Mouse (Mus musculus) urinary bladder, postnatal 10 days (tissue): Measurements from ENCODE around the gene Kirrel3.
A peak's percentile ranks its signal among the peaks of the same experiment; 100 is the strongest.

Source experiments
- DNase-seq: peaks from one replicate; pipeline ENCODE4 v3.0.0; 2022; ENCODE audit warnings: low spot score

Kirrel3 gene

DNA sequence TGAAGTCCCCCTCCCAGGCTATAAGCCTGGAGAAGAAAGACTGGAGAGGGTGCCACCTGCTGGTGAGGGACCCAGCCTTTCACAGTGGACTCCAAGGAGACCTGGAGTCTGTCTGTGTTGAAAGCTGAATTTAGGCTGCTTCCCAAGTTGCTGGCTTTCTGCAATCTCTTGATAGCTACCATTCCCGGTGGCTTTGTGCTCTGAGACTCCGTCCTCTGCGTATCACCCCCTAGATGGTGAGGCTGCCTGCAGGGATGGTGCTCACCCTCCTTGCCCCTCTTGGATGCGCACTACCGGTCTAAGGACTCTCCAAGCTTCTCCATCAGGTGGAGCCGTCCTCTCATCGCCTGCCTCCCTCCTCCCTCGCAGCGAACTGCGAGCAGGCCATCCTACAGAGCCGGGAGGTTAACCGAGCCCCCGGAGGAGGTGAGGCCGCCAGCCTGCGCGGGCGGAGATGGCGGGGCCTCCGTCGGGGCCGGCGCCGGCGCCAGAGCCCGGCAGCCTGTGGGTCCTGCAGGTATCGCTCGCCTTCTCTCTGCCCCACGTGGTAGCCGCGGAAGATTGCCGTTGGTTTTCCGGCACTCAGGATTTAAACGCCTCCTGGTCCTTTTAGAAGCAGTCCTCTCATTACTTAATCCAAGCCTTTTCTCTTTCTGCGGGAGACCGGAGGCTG, at the start of gene Kirrel3:
Kirrel3 (plus strand) TSS at position 136 of the 673 bp plus-strand sequence.
- DNase-seq = no peak

DNA sequence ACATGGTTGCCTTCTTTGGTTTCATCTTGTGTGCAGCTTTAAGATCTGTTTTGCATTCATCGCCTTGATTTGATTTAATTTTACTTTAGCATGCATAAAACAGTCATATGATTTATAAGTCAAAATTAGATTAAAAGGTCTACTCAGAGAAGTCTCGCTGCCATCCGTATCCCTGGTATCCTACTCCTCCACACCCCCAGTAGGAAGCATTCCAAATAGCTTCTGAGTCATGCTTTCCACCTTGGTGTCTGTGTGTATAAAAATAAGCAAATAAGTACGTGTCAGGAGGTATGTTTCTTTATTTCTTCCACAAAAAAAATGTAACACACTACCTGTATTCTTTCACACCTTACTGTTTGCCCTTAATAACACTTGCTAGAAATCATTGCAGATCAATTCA, 45.0 kb upstream of the Kirrel3 start:
- DNase-seq = no peak

DNA sequence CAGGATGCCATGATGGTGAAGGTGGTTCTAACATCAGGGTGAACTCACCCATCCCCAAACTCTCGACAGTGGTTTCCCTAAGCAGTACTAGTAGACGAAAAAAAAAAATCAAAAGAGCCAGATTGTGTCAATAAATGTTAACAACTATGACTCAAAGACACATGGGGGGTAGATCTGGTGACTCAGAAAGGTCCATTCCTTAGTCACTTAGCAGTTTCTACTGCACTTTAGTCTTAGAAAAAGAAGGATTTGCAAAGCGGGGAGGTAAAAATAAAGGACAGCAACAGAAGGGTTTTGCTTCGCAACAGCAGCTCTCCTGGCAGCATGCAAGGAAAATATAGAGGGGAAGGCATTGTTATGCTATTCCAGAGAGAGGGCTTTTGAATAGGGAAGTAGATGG, 41.7 kb upstream of the Kirrel3 start:
- DNase-seq = no peak

DNA sequence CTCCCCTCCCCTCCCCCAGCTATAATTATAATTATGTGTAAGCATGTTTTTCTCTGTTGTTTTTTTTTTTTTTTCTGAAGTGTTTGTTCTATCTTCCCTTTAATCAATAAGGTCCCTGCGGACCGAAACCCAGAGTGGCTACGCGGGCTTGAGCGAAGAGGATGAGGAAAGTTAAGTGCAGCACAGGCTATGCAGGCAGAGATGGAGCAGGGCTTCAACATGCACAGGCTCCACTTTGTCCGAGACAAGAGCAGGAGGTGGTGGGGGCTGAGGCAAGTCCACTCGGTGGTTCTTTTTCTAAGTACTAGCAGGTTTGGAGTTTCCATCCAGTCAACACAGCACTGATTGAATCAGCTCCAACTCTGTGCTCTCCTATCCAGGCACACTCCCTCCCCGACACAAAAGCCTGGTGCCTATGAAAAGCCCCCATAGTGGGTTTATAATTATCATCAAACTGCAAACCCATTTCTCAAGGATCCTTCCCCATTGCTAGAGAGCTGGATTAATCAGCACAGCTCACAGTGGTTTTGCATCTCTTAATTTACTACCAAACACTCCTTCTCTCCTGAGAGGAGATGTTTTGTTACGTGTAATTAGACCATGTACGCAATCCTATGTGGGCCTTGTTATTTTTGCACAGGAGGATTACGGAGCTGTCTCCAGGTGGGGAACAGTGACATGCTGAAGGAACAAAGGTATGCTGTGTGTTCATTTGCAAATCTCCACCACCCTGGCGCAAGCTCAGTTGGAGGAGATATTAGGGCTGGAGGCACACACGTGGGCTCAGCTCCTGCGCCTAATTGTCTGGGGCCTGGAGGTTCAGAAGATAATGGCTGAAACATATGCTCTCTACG, 39.0 kb upstream of the Kirrel3 start:
- DNase-seq = no peak

- no peak for DNase-seq
Observed at GRCm38 (mm10) chr9:34447736-34448135, 38.0 kb upstream of the Kirrel3 start.

GRCm38 (mm10) chr9:34448467-34448866, 37.2 kb upstream of the Kirrel3 start:
- no peak for DNase-seq

- no peak for DNase-seq
Observed at GRCm38 (mm10) chr9:34458189-34458588, 27.5 kb upstream of the Kirrel3 start.

DNA sequence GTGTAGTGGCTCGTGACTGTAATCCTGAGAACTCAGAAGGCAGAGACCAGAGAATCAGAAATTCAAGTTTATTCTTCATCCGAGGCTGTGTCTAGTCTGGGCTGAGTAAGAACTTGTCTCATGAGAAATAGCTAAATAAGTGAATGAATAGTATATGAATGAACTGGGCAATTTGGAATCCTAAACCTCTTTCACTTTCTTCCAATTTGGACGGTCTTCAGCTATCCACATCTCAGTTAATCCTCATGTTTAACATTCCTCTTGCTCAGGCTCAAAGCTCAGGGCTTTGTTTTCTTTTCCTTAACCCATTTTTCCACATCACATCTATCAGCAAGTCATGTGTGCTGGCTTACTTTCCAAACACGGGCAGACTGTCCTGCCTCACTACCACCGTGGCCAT, 25.7 kb upstream of the Kirrel3 start:
- no peak for DNase-seq

- DNase-seq = no peak
Observed at GRCm38 (mm10) chr9:34463666-34464065, 22.0 kb upstream of the Kirrel3 start.

DNA sequence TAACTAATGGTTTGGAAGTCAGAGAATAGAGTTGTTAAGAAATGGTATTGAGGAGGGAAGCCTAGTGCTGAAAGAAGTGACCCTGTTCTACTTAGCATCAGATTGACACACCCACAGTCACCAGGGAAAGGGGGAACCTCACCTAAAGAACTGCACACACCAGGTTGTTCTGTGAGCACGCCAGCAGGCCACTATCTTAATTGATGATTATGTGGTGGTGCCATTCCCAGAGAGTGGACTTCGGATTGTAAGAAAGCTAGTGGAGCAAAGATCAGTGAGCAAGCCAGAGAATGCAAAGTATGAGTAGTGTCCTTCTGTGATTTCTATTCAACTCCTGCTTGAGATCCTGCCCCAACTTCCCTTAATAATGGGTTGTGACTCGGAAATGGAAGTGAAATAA, 19.6 kb upstream of the Kirrel3 start:
- DNase-seq = no peak

DNA sequence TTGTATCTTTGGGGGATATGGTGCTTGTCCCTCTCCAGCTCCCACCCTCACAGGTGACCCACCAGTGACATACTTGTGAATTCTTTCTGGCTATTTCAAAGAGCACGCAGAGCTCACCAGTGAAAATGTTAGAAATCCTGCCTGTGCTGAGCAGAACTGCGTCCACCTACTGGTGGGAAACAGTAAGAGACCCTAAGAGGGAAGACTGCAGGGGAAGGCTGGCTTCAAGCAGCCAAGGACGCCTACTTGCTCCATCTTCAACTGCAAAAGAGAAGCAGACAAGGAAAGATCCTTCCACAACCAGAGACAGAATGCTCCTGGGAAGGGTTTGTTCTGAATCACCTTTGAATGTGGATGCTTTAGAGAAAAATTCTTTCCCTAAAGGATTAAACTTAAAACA, 16.5 kb upstream of the Kirrel3 start:
- DNase-seq = no peak

DNA sequence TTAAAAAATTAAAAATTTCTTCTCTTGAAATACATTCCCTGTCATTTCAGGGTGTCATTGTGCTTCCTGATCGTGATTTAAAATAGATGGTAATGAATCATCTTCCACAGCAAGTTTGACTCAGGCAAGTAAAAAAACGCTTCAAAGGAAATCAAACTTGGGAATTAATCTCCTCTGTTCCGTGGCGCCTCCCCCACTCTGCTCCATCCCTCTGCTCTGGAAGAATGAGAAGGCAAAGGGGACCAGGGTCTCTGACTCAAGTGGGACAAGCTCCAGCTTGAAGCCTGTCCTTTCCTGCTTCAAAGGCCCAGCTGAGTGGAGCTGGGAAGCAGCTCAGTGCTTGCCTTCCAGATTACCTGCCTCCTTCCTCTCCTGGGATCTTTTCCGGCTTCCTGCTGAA, 9.5 kb upstream of the Kirrel3 start:
- DNase-seq = no peak

GRCm38 (mm10) chr9:34478494-34478893, 7.2 kb upstream of the Kirrel3 start:
- DNase-seq = no peak

GRCm38 (mm10) chr9:34483236-34483635, 2.5 kb upstream of the Kirrel3 start:
- DNase-seq = no peak

- no peak for DNase-seq
Observed at GRCm38 (mm10) chr9:34484665-34485064, 1.0 kb upstream of the Kirrel3 start.

GRCm38 (mm10) chr9:34488267-34488666, 2.6 kb downstream of the Kirrel3 start:
- DNase-seq = no peak

DNA sequence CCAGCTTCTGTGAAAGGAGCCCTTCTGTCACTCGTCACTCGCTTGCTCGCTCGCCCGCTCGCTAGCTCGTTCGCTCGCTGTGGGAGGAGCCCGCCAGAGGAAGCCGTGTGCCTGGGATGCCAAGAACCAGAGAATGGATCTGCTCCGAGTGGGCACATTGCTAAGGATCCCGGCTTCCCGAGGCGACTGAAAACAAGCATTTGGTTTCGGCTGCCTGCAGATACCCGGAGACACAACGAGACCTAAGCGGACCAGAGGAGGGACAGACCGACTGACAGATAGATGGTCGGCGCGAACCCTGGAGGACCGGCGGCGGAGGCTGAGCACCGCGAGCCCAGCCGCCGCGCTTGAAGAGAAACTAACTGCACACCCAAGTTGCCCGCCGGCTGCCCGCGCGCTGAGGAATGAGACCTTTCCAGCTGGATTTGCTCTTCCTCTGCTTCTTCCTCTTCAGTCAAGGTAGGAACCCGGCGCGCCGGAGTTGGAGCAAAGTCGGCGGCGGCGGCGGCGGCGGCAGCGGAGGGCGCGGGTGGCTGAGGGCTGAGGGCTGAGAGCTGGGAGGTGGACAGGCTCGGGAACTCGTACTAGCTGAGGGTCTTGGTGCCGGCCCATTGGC, 3.1 kb downstream of the Kirrel3 start:
- DNase-seq = no peak

GRCm38 (mm10) chr9:34489316-34489710, 3.6 kb downstream of the Kirrel3 start:
- DNase-seq = no peak

DNA sequence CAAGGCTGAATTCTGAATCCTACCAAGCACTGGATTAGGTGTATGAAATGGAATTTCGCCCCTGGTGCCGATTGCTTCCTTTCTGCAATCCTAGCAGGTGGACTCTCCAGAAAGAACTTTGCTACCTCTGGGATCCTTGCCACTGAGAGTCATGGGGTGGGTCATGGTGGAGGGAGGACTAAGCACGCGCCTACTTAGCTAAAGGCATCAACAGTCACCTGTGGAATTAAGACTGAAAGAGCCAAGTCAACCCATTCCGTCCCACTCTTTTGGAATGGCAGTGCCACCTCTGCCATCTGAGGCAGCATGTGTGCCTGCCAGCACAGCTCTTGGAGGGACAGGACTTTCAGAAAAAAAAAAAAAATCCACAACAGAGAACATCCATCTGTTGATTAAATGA, 4.1 kb downstream of the Kirrel3 start:
- DNase-seq = no peak

DNA sequence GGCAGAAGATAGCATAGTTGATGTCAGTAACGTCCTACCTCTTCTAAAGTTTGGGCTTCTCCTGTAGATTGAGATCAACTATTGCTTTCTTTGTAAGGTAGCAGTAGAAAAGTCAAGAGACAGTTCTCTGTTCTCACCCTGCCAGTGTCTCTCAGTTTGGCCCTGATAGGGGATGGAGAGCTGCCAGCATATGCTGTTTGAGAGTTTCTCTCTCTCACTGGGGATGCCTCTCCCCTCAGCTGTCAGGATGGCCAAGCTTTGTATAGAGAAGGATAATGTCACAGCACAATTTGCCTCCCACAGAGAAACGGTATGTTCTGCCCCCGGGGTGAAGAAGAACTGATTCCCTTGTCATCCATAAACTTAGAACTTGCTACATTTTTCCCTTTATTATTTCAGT, 6.4 kb downstream of the Kirrel3 start:
- DNase-seq = no peak

GRCm38 (mm10) chr9:34493571-34493970, 7.9 kb downstream of the Kirrel3 start:
- DNase-seq = no peak

- DNase-seq = no peak
Observed at GRCm38 (mm10) chr9:34498126-34498525, 12.4 kb downstream of the Kirrel3 start.

DNA sequence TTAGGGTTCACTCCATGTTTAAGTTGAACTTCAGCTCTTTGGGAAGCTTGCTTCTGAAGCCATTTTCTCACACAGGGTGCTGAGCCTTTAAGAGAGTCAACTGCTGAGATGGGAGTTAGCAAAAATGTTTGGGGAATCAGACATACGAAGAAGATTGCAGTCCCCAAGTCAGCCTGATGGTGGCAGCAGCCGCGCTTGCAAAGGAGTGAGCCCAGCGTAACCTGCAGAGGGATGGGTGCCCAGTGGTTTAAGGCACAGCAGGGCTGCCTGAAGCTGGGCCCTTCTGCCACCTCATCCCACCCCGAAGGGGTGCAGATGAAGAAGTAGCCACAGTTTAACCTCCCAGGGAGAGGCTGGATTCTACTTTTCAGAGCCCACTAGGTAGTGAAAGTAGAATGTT, 13.0 kb downstream of the Kirrel3 start:
- DNase-seq = peak; percentile 42
